Mouse (Mus musculus): ENCODE measurements around the gene Htr1a. TPM values are rescaled to one million over a fixed set of nuclear protein-coding genes. Genes with fewer than 3 reads are reported as not detected.
A peak's percentile ranks its signal among the peaks of the same experiment; 100 is the strongest.

Gene Htr1a
- not detected in 2 replicates for total RNA-seq (2021)
- long read RNA-seq, experiment 1: 0 reads
- long read RNA-seq, experiment 2: 0 reads

DNA sequence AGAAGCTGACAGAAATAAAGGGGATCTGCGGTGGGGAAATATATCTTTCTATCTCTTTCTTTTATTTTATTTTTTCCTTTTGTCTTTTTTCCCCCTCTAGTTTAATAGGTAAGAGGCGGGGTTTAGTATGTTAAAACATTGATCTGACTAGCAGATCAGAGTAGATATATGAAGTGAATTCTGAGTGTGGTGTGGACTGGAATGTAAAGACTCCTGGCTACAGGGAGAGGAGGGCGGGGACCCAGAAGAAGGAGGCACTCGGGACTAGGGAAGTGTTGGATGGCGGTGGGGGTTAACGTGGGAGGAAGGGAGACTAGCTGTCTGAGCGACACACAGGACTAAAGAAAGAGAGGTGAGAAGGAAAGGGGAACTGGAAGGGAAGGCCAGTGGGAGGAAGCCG is at the start of gene Htr1a:
TSS of gene Htr1a (plus strand) at position 301 of the 400 bp plus-strand sequence.
- DNase-seq: no peak

GRCm38 (mm10) chr13:105411535-105412326 is 31.7 kb upstream of the Htr1a start:
- no peak for DNase-seq

- DNase-seq: no peak
Measured at GRCm38 (mm10) chr13:105412327-105412722, 31.1 kb upstream of the Htr1a start.

GRCm38 (mm10) chr13:105433141-105433540 is 10.3 kb upstream of the Htr1a start:
- no peak for DNase-seq

DNA sequence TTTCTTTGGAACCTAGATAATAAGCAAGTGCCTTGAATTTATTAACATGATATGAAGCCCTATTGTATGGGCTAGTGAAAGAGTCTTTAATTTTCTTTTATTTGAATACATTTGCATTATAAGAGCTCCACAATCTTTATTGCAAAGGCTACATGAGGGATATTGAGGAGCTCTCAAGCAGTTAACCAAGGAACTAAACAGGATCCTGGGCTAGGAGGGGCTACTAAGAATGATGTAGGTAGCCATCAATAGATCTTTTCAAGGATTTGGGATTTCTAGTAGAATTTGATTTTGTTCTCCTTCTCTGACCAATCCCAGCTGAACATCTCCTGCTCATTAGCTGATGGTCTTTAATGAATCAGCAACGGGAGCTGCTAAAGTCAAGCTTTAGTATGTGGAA is 9.8 kb upstream of the Htr1a start:
- no peak for DNase-seq

DNA sequence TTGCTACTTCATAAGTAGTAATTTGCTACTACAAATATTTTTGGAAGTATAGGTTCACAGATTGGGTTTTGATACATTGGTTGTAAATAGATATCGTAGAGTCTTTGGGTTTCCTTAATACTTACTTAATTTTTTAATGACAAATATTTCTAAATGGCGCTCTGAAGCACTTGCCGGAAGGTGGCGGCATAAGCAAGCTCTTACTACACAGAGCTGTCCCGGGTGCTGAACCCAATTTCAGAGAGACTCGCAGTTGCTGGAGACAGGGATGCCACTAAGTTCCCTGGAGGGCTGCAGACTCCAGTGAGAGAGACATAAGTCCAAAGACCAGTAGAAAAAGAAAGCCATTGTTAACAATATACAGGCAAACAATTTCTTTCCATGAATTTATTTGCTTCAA is 863 bp upstream of the Htr1a start:
- peak; percentile 76 for DNase-seq

- peak; percentile 14 for DNase-seq
Measured at GRCm38 (mm10) chr13:105443871-105444237, 415 bp downstream of the Htr1a start.

DNA sequence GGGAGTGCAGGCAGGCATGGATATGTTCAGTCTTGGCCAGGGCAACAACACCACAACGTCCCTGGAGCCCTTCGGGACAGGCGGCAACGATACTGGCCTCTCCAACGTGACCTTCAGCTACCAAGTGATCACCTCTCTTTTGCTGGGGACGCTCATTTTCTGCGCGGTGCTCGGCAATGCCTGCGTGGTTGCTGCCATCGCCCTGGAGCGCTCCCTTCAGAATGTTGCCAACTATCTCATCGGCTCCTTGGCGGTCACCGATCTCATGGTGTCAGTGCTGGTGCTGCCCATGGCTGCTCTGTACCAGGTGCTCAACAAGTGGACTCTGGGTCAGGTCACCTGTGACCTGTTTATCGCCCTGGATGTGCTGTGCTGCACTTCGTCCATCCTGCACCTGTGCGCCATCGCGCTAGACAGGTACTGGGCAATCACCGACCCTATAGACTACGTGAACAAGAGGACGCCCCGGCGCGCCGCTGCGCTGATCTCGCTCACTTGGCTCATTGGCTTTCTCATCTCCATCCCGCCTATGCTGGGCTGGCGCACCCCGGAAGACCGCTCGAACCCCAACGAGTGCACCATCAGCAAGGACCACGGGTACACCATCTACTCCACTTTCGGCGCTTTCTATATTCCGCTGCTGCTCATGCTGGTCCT is 927 bp downstream of the Htr1a start:
- no peak for DNase-seq

DNA sequence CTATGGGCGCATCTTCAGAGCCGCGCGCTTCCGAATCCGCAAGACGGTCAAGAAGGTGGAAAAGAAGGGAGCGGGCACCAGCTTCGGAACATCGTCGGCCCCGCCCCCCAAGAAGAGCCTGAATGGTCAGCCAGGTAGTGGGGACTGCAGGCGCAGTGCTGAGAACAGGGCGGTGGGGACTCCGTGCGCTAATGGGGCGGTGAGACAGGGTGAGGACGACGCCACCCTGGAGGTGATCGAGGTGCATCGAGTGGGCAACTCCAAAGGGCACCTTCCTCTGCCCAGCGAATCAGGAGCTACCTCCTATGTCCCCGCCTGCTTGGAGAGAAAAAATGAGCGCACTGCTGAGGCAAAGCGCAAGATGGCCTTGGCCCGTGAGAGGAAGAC is 1.4 kb downstream of the Htr1a start:
- no peak for DNase-seq

- DNase-seq: no peak
Measured at GRCm38 (mm10) chr13:105446239-105446638, 2.8 kb downstream of the Htr1a start.

DNA sequence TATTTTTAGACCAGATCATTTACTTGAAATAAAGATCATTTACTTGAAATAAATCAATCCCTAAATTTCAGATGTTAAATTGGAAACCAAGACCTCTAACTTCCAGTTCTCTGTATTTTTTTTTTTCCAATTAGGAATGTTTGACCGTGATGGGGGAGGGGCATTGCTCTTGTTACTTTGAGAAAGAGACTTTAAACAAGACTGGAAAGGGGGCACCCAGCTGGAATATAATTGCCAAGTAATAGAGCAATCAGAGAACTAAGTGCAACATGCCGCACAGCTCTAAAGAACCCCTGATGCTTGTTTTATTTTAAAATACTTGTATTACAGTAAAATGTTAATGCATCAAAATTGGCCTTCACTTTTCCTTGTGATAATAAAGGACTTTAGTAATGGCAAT is 4.3 kb downstream of the Htr1a start:
- no peak for DNase-seq

- no peak for DNase-seq
Measured at GRCm38 (mm10) chr13:105451536-105451935, 8.1 kb downstream of the Htr1a start.

Other genes with a start within 250 kb of the Htr1a start
- 13.5 and 13.9 TPM in 2 replicates for gene Rnf180, start 148.8 kb upstream of the Htr1a start, total RNA-seq (2021)

All from adrenal gland, postnatal 14 days (tissue).